Comparison of ENCODE assay signal across 1 mouse cellular context in the genomic region with DNA sequence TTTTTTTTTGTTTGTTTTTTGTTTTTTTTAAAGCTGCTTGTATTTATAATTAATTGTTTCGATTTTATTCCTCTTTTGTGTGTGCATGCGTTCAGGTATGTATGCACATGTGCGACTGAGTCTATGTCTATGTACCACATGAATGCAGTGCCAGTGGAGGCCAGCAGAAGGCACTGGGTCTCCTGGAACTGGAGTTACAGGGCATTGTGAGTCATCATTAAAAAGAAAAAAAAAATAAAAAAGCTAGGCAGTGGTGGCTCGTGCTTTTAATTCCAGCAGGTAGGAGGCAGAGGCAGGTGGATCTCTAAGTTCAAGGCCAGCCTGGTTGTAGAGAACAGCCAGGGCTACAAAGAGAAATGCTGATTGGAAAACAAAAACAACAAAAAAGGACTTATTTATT.
TF ChIP-seq lines count a peak whose summit lies in the region.

No protein-coding gene starts in this region.

TF ChIP-seq in MEL, 35 proteins besides CTCF, POLR2A, EP300 and RAD21:
- TF ChIP-seq ZKSCAN1 (IDR thresholded peaks at IDR 0.05; ENCODE audit: low read depth, low read length): no peak
- no peak for TF ChIP-seq NELFE (IDR thresholded peaks at IDR 0.05; ENCODE audit: low read depth, low read length)
- TF ChIP-seq POLR2AphosphoS2 (IDR thresholded peaks at IDR 0.05; ENCODE audit: low read length): no peak
- TF ChIP-seq SMC3 (IDR thresholded peaks at IDR 0.05; ENCODE audit: low read depth, low read length): no peak
- TF ChIP-seq ZC3H11A (IDR thresholded peaks at IDR 0.05; ENCODE audit: low read depth, low read length): no peak
- no peak for TF ChIP-seq BHLHE40 (IDR thresholded peaks at IDR 0.05; ENCODE audit: borderline replicate concordance, low read depth, low read length)
- no peak for TF ChIP-seq E2F4 (IDR thresholded peaks at IDR 0.05; ENCODE audit: borderline replicate concordance, low read depth, low read length)
- TF ChIP-seq MEF2A (IDR thresholded peaks at IDR 0.05; ENCODE audit: extremely low read depth, insufficient replicate concordance, low read depth, low read length, poor library complexity, severe bottlenecking): no peak
- no peak for TF ChIP-seq GATA1 (IDR thresholded peaks at IDR 0.05; ENCODE audit: low read depth, low read length)
- no peak for TF ChIP-seq TAL1 (IDR thresholded peaks at IDR 0.05; ENCODE audit: low read length)
- no peak for TF ChIP-seq MYC (IDR thresholded peaks at IDR 0.05; ENCODE audit: low read depth, low read length)
- TF ChIP-seq MYB (IDR thresholded peaks at IDR 0.05; ENCODE audit: low read depth, low read length): no peak
- TF ChIP-seq KAT2A (conservative IDR thresholded peaks at IDR 0.05; ENCODE audit: low read depth, low read length): no peak
- no peak for TF ChIP-seq JUND (IDR thresholded peaks at IDR 0.05; ENCODE audit: low read depth, low read length)
- TF ChIP-seq RCOR1 (IDR thresholded peaks at IDR 0.05; ENCODE audit: low read depth, low read length): no peak
